Mouse (Mus musculus): ENCODE data around the gene Epha1. TPM values are rescaled to one million over a fixed set of nuclear protein-coding genes. Genes with fewer than 3 reads are reported as not detected.

Epha1 gene
- total and polyA plus RNA-seq, 2 experiments from 2014 or later: 0.33 TPM; not detected in 1

GRCm38 (mm10) chr6:42318293-42318692, 54.8 kb downstream of the Epha1 start:
- 70% methylated on average over 4 of the region's 4 CpGs for WGBS
- ATAC-seq (ENCODE audit: insufficient read depth, low read depth) (no peak), DNase-seq (ENCODE audit: low spot score) (no peak)
- no peaks in the 10 kb centered on the region for H3K36me3 ChIP-seq (replicated peaks; ENCODE audit: control insufficient read depth, insufficient read depth, low read length)
- no peak for TF ChIP-seq EP300 (IDR thresholded peaks at IDR 0.05; ENCODE audit: low read depth)
- TF ChIP-seq CTCF (IDR thresholded peaks at IDR 0.05; ENCODE audit: low read depth): no peak
- peaks cover 18% of the 10 kb centered on the region for H3K27me3 ChIP-seq (ENCODE audit: control insufficient read depth, insufficient read depth, low read length)
- no peak overlapping the region for H3K4me2 ChIP-seq (ENCODE audit: low read depth, low read length)
- H3K4me1 ChIP-seq (ENCODE audit: control insufficient read depth, insufficient read depth): no peaks in the 10 kb centered on the region
- no peak overlapping the region for H3K27ac ChIP-seq (ENCODE audit: low read depth)
- H3K9me3 ChIP-seq (replicated peaks; ENCODE audit: control insufficient read depth, low read length): no peaks in the 10 kb centered on the region
- no peak overlapping the region for H3K4me3 ChIP-seq (ENCODE audit: low read depth, low read length)
- H3K9ac ChIP-seq (replicated peaks; ENCODE audit: low read depth, low read length): no peak overlapping the region

GRCm38 (mm10) chr6:42310427-42311053, 62.5 kb downstream of the Epha1 start:
- no peaks in the 10 kb centered on the region for H3K4me1 ChIP-seq (ENCODE audit: control insufficient read depth, insufficient read depth)
- TF ChIP-seq CTCF (IDR thresholded peaks at IDR 0.05; ENCODE audit: low read depth): no peak
- no peak for TF ChIP-seq EP300 (IDR thresholded peaks at IDR 0.05; ENCODE audit: low read depth)
- DNase-seq (ENCODE audit: low spot score) (no peak), ATAC-seq (ENCODE audit: insufficient read depth, low read depth) (no peak)
- H3K4me2 ChIP-seq (ENCODE audit: low read depth, low read length): no peak overlapping the region
- peaks cover 15% of the 10 kb centered on the region; the same call in 1 of the 2 replicates for H3K36me3 ChIP-seq (replicated peaks; ENCODE audit: control insufficient read depth, insufficient read depth, low read length)
- H3K27me3 ChIP-seq (ENCODE audit: control insufficient read depth, insufficient read depth, low read length): no peaks in the 10 kb centered on the region
- H3K9ac ChIP-seq (replicated peaks; ENCODE audit: low read depth, low read length): no peak overlapping the region
- H3K4me3 ChIP-seq (ENCODE audit: low read depth, low read length): no peak overlapping the region
- no peak overlapping the region for H3K27ac ChIP-seq (ENCODE audit: low read depth)
- no peaks in the 10 kb centered on the region for H3K9me3 ChIP-seq (replicated peaks; ENCODE audit: control insufficient read depth, low read length)
- WGBS: 68% methylated on average over 2 of the region's 2 CpGs

- no peak for ATAC-seq (ENCODE audit: insufficient read depth, low read depth)
- Histone ChIP-seq H3K27ac (ENCODE audit: low read depth) (no peak overlapping the region), H3K4me1 (ENCODE audit: control insufficient read depth, insufficient read depth) (no peaks in the 10 kb centered on the region), H3K36me3 (replicated peaks; ENCODE audit: control insufficient read depth, insufficient read depth, low read length) (peaks cover 15% of the 10 kb centered on the region; the same call in 1 of the 2 replicates), H3K4me2 (ENCODE audit: low read depth, low read length) (no peak overlapping the region), H3K9me3 (replicated peaks; ENCODE audit: control insufficient read depth, low read length) (no peaks in the 10 kb centered on the region), H3K4me3 (ENCODE audit: low read depth, low read length) (no peak overlapping the region), H3K9ac (replicated peaks; ENCODE audit: low read depth, low read length) (no peak overlapping the region), H3K27me3 (ENCODE audit: control insufficient read depth, insufficient read depth, low read length) (no peaks in the 10 kb centered on the region)
- WGBS: 47% methylated on average over 8 of the region's 8 CpGs
- no peak for DNase-seq (ENCODE audit: low spot score)
- TF ChIP-seq CTCF (IDR thresholded peaks at IDR 0.05; ENCODE audit: low read depth) (peak; percentile 41), EP300 (IDR thresholded peaks at IDR 0.05; ENCODE audit: low read depth) (no peak)
Observed at GRCm38 (mm10) chr6:42309816-42310378, 63.2 kb downstream of the Epha1 start.

Other genes starting within 250 kb of the Epha1 start
- not detected in 2 replicates for gene Tas2r139, start 232.3 kb downstream of the Epha1 start, total RNA-seq (2014; rRNA removed; ENCODE audit: low replicate concordance)
- not detected in 2 replicates for gene Tas2r139, start 232.3 kb downstream of the Epha1 start, polyA plus RNA-seq (2015; fragmentation: Nextera tagmentation; extraction: Ambion mirVana)
- not detected in 2 replicates for gene Tas2r144, start 157.9 kb downstream of the Epha1 start, total RNA-seq (2014; rRNA removed; ENCODE audit: low replicate concordance)
- gene Tas2r144, start 157.9 kb downstream of the Epha1 start, polyA plus RNA-seq (2015; fragmentation: Nextera tagmentation; extraction: Ambion mirVana): not detected in 2 replicates
- 27.8 and 32.4 TPM in 2 replicates for gene Gstk1, start 127.3 kb downstream of the Epha1 start, total RNA-seq (2014; rRNA removed; ENCODE audit: low replicate concordance)
- 23.6 and 25.4 TPM in 2 replicates for gene Gstk1, start 127.3 kb downstream of the Epha1 start, polyA plus RNA-seq (2015; fragmentation: Nextera tagmentation; extraction: Ambion mirVana)
- not detected in 2 replicates for gene Tmem139, start 111.3 kb downstream of the Epha1 start, total RNA-seq (2014; rRNA removed; ENCODE audit: low replicate concordance)
- gene Tmem139, start 111.3 kb downstream of the Epha1 start, polyA plus RNA-seq (2015; fragmentation: Nextera tagmentation; extraction: Ambion mirVana): 0.10 and 0.26 TPM in 2 replicates
- gene Casp2, start 108.3 kb downstream of the Epha1 start, total RNA-seq (2014; rRNA removed; ENCODE audit: low replicate concordance): 25.8 and 39.6 TPM in 2 replicates
- gene Casp2, start 108.3 kb downstream of the Epha1 start, polyA plus RNA-seq (2015; fragmentation: Nextera tagmentation; extraction: Ambion mirVana): 14.9 and 15.2 TPM in 2 replicates
- gene Clcn1, start 86.6 kb downstream of the Epha1 start, total RNA-seq (2014; rRNA removed; ENCODE audit: low replicate concordance): 0.04 TPM in 1 of 2 replicates, not detected in the other
- gene Clcn1, start 86.6 kb downstream of the Epha1 start, polyA plus RNA-seq (2015; fragmentation: Nextera tagmentation; extraction: Ambion mirVana): 0.44 and 0.64 TPM in 2 replicates
- gene Fam131b, start 48.6 kb downstream of the Epha1 start, total RNA-seq (2014; rRNA removed; ENCODE audit: low replicate concordance): 0.88 and 1.4 TPM in 2 replicates
- gene Fam131b, start 48.6 kb downstream of the Epha1 start, polyA plus RNA-seq (2015; fragmentation: Nextera tagmentation; extraction: Ambion mirVana): 0.08 TPM in 2 replicates
- gene Zyx, start 23.6 kb downstream of the Epha1 start, total RNA-seq (2014; rRNA removed; ENCODE audit: low replicate concordance): 96.2 and 140 TPM in 2 replicates
- 86.4 and 89.9 TPM in 2 replicates for gene Zyx, start 23.6 kb downstream of the Epha1 start, polyA plus RNA-seq (2015; fragmentation: Nextera tagmentation; extraction: Ambion mirVana)
- gene Tas2r143, start 27.0 kb upstream of the Epha1 start, total RNA-seq (2014; rRNA removed; ENCODE audit: low replicate concordance): not detected in 2 replicates
- not detected in 2 replicates for gene Tas2r143, start 27.0 kb upstream of the Epha1 start, polyA plus RNA-seq (2015; fragmentation: Nextera tagmentation; extraction: Ambion mirVana)
- gene Tas2r135, start 32.2 kb upstream of the Epha1 start, total RNA-seq (2014; rRNA removed; ENCODE audit: low replicate concordance): not detected in 2 replicates
- not detected in 2 replicates for gene Tas2r135, start 32.2 kb upstream of the Epha1 start, polyA plus RNA-seq (2015; fragmentation: Nextera tagmentation; extraction: Ambion mirVana)
- gene Tas2r126, start 61.3 kb upstream of the Epha1 start, total RNA-seq (2014; rRNA removed; ENCODE audit: low replicate concordance): not detected in 2 replicates
- gene Tas2r126, start 61.3 kb upstream of the Epha1 start, polyA plus RNA-seq (2015; fragmentation: Nextera tagmentation; extraction: Ambion mirVana): not detected in 2 replicates
- not detected in 2 replicates for gene Olfr458, start 91.9 kb upstream of the Epha1 start, total RNA-seq (2014; rRNA removed; ENCODE audit: low replicate concordance)
- gene Olfr458, start 91.9 kb upstream of the Epha1 start, polyA plus RNA-seq (2015; fragmentation: Nextera tagmentation; extraction: Ambion mirVana): not detected in 2 replicates
- not detected in 2 replicates for gene Olfr457, start 103.1 kb upstream of the Epha1 start, total RNA-seq (2014; rRNA removed; ENCODE audit: low replicate concordance)
- gene Olfr457, start 103.1 kb upstream of the Epha1 start, polyA plus RNA-seq (2015; fragmentation: Nextera tagmentation; extraction: Ambion mirVana): not detected in 2 replicates
- not detected in 2 replicates for gene Olfr456, start 113.9 kb upstream of the Epha1 start, total RNA-seq (2014; rRNA removed; ENCODE audit: low replicate concordance)
- gene Olfr456, start 113.9 kb upstream of the Epha1 start, polyA plus RNA-seq (2015; fragmentation: Nextera tagmentation; extraction: Ambion mirVana): not detected in 2 replicates
- gene Olfr455, start 174.3 kb upstream of the Epha1 start, total RNA-seq (2014; rRNA removed; ENCODE audit: low replicate concordance): not detected in 2 replicates
- not detected in 2 replicates for gene Olfr455, start 174.3 kb upstream of the Epha1 start, polyA plus RNA-seq (2015; fragmentation: Nextera tagmentation; extraction: Ambion mirVana)
- not detected in 2 replicates for gene Tcaf3, start 224.4 kb upstream of the Epha1 start, total RNA-seq (2014; rRNA removed; ENCODE audit: low replicate concordance)
- gene Tcaf3, start 224.4 kb upstream of the Epha1 start, polyA plus RNA-seq (2015; fragmentation: Nextera tagmentation; extraction: Ambion mirVana): not detected in 2 replicates